Mouse (Mus musculus) lung, adult 18-20 months (tissue): Measurements from ENCODE around the gene Fuz.
A peak's percentile ranks its signal among the peaks of the same experiment; 100 is the strongest.
"Not testable (repeated sequence)": the region's sequence is repeated elsewhere in the genome, so short reads cannot be mapped to it uniquely, and the experiment has no call there.

Source experiments
- DNase-seq, 2 experiments: peaks; one replicate each; pipeline ENCODE4 v3.0.0; 2022; ENCODE audit warnings: mixed read lengths in 2 of 2

The Fuz gene

DNA sequence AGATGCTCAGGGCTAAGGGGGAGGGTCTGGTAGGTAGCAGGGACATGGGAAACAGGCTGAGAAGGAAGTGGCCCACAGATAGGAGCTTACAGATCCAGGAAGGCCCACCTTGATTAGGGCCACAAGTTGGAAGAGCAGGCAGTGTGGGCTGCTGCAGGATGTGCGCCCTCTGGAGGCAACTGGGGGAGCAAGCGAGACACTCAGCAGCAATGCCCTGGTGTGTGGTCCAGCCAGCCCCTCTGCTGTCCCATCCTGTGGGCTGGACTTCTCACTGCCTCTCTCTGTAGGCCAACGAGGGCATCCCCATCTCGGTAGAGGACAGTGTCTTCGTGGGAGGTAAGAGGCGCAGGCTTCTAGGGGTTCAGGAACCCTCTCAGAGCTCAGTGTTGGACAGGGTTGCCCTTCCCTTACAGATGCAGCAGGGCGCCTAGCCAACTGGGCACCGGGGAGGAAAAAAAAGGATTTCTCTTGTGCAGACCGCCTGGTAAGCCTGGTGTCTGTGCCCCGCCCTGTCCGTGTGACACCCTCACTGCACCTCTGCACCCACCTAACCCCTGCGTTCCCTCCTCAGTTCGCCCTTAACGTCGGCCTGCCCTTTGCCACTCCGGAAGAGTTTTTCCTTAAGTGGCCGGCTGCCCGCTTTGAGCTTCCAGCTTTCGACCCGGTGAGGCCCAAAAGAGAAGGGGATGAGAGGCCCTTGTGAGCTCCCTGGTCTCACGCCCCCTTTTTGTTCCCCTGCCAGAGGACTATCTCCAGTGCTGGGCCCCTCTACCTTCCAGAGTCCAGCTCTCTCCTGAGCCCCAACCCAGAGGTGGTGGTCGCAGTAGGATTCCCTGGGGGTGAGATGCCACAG lies 35.1 kb upstream of the Fuz start:
- peak; percentile 43 to 57 for DNase-seq

DNA sequence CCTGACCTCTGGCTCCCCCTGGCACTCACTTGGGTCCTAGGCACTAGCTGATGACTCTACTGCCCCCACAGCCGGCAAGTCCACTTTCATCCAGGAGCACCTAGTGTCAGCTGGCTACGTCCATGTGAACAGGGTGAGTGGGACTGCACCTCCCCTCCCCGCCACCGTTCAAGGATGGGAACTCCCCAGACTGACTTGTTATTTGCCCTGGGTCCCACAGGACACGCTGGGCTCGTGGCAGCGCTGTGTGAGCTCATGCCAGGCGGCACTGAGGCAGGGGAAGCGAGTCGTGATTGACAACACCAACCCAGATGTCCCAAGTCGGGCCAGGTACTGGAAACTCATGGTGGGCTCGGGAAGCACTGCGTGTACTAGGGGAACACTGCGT lies 34.5 kb upstream of the Fuz start:
- no peak for DNase-seq

DNA sequence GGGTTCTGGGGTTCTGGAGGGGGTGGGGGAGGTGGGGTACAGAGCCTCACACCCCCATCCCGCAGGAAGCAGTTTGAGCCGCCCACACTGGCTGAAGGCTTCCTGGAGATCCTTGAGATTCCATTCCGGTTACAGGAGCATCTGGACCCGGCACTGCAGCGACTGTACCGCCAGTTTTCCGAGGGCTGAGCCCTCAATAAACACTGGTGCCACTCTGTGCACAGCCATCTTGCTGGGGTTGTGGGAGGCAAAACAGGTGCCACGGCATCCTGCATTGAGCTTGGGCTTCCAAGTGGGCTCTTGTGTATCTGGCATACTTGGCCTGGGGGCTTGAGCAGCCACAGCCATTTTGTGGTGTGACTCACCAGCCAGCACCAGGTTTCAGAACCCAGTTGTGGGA lies 33.4 kb upstream of the Fuz start:
- no peak for DNase-seq

- no peak for DNase-seq
Observed at GRCm38 (mm10) chr7:44863210-44863609, 32.7 kb upstream of the Fuz start.

DNA sequence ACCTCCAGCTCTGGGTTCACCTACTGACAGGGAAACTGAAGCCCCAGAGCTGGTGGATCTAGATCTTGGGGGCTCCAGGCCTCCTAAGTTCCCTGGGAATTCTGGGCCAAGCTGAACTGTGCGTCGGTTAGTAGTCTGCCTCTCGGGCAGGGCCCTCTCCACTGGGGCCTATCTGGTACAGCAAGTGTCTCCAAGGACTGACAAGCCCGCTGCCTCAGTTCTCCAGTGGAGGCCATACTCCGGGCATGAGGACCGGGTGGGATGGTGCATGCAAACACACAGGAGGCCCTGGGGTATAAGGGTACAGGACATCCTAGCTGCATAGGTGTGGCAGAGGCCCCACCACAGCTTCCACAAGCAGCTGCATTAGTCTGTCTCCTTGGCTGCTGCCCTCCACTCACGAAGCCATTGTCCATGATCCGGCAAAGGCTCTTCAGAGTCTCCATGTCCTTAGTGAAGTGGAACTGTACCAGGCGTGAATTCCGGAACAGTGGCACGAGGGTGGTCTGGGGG lies 31.8 kb upstream of the Fuz start:
- DNase-seq, result no peak

- peak; percentile 35 to 56 for DNase-seq
Observed at GRCm38 (mm10) chr7:44864595-44865542, 31.0 kb upstream of the Fuz start.

DNA sequence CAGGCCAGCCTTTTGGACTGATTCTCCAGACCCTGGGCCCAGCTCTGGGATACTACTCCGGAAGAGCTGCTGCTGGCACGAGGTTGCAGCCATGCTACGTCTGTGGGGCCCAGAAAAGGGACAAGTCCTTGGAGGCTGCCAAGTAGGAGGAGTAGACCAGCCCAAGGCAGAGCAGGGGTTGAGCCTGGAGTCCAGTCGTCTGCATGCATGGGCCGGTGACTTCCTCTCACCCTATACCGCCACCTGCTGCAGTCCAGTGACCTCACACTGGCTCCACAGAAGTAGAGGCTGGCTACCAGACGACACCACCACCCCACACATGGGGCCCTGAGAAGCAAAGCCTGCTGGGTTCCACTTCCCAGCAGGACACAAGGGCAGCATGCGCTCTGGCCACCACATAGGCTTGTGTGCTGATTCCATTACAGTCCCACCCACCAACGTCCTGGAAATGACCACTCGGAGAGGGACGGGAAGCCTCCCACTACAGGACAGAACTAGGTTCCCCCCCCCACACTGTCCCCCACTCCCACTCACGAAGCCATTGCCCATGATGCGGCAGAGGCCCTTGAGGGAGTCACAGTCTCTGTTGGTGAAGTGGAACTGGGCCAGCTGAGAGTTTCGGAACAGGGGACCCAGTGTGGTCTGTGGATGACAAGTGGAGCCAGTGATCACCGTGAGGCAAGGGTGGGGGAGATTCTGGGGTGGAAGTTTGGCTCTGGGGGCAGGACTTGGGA lies 29.4 kb upstream of the Fuz start:
- DNase-seq, result peak; percentile 65 to 79

DNA sequence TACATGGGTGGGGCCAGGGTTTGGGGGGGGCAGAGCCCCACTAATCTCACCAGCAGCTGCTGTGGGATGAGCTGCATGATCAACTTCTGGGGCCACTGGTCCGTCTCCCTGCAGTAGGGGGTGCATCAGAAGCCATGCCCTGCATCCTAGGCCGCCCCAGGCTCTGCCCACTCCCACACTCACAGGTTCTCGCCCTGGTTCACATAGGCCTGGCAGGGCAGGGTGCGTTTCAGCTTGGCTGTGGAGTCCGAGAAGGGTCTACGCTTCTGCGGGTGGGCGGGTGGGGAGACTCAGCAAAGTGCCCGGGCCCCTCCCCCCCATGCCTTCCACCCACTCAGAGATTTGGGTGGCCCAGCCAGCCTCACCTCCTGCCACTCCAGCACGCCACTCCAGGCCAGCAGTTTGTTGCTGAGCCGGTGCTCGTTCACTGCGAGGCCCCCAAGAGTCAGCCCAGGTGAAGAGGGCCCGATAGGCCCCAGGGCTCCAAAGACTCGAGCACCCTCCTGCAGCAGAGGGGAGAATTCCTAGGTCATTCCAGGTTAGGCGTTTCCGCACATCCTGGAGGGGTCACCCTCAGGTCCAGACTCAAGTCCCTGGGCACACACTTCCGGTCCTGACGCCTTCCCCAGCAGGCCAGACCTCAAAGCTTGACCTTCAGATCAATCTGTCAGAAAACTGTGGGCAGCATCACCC lies 28.7 kb upstream of the Fuz start:
- DNase-seq, result peak in 1 of 2 experiments; percentile 43

DNA sequence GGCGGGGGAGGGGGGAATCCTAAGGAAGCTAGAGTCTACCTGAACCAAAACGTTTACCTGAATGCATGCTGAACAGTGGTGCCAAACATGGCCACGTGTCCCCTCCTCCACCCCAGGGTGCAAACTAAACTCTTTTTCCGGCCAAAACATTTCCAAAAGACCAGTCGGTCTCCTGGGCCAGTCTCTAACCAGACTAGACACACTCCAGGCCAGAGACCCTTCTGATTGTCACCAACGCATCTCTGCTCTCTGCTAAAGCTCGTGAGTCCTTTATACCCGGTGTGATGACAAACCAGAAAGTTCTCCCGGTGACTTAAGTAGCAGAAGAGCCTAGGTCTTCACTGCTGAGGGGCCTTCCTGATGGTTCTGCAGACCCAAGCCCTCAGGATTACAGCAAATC lies 28.1 kb upstream of the Fuz start:
- DNase-seq, result no peak

DNA sequence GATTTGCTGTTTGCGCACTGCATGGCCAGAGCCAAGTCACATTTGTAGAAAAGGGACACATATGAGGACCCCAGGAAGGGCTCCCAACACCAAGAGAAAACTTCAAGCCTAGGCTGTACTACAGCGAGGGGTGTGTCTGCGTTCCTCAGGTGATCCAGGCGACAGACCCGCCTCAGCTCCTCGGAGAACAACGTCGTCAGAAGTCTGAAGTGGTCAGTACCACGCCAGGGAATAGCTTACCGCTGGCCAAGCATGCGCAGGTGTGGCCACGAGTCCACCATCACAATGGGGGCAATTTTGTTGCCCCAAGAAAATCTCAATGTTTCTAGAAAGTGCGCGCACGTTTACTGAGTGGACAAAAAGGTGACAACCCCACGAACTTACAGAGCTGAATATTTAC lies 27.4 kb upstream of the Fuz start:
- peak; percentile 81 to 87 for DNase-seq

DNA sequence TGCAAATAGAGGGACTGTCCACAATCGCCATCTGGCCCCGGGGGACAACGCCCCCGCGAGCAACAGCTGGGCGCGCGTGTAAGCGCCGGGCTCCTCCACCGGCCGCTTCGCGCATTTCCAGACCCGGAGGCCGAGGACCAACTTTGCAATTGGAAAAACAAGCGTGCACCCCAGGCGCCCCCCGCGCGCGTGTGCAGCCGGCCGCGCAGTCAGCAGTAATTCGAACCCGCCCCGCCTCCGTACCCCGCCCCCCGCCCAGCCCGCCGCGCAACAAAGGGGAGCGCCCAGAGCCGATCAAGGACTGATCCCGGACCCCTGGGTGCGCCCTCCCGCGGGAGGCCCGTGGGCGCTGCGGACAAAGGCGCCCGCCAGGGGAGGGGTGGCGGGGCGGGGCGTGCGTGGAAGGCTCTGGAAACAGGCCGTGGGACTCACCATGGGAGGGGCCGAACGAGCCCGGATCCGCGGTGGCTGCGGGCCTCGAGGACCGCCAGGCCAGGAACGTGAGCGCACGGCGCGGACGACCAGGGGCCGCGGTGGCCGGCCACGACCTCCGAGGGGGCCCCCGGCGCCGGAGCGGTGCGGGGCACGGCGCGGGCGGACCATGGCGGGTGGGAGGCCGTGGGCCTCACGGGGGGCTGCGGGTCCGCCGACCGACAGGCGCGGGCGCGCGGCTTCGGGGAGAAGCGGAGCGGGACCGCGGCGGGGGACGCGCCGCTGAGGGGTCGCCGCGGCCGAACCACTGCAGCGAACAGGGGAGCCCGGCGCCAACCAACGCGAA lies 26.8 kb upstream of the Fuz start:
- DNase-seq, result peak; percentile 78 to 84

DNA sequence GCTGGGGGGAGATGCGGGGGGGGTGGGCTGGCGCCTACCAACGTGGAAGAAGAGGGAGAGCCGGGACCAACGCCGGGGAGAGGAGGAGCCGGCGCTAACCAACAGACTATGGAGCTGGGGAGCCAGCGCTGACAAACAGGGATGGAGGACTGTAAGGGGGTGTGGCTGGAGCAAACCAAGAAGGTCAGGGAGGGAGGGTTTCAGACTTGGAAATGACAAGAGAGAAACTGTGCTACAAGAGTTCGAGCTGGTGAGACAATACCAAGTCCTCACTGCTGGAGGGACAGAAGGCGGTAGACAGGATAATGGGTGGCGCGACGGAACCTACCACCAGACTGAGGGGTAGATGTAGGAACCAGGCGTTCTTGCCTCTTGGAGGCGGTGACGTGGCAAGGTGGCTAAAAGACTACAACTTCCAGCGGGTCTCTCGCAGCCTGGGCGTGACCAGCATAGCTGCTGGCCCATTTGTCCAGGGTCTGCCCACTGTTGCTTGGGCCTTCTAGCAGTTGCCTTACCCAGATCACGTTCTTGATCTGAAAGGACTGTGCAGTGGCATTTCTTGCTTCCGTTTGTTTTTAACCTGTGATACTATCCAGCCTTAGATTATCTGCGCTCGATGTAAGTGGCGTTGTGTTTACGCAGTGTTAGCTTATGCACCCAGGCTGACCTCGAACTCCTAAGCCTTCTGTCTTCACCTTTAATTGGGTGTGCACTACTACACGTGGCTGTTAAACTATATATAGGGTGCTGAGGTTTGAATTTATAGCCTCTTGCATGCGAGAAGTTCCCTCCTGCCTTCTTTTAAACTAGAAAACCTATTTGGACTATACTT lies 26.0 kb upstream of the Fuz start, which contains the start of gene Ptov1:
Gene Ptov1 (minus strand): TSS at position 92 of the 832 bp plus-strand sequence.
- peak; percentile 95 to 96 for DNase-seq

GRCm38 (mm10) chr7:44870614-44871013 lies 25.3 kb upstream of the Fuz start:
- DNase-seq, result no peak

GRCm38 (mm10) chr7:44871181-44871580 lies 24.7 kb upstream of the Fuz start:
- no peak for DNase-seq

GRCm38 (mm10) chr7:44871774-44872173 lies 24.1 kb upstream of the Fuz start:
- DNase-seq, result not testable (repeated sequence)

- no peak for DNase-seq
Observed at GRCm38 (mm10) chr7:44877833-44878232, 18.0 kb upstream of the Fuz start.

DNA sequence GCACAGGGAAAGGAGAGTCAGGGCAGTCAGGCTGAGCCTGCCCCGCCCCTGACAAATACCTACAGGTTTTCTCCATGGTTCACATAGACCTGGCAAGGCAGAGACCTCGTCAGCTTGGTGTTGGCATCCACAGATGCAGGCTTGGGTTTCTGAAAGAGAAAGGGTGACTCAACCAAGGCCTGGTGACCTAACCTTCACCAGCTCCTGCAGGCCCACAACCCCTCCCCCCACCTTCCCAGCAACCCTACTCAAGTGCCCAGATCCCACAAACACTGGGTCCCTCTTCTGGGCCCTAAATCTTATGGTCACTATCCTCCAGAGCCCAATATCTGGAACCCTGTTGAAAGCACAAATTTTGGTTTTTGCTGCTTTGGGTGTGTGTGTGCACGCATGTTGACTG lies 12.8 kb upstream of the Fuz start:
- DNase-seq, result no peak

DNA sequence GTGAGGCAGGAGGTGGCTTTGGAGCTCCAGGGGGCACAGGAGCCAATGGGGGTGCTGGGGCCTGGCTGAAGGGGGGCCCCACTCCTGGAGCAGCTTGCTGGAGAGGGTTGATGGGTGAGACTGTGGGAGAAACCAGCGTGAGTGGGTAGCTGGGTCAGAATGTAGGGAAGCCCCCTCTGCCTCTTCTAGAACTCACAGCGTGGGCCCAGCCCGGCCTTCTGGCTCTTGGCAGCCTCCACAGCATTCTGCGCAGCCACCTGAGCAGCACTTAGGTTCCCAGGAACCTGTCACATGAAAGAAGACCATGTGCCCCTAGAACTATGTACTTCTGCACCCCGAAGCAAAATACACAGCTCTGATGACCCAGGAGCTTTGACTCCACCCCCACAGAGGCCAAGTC lies 11.2 kb upstream of the Fuz start:
- no peak for DNase-seq

DNA sequence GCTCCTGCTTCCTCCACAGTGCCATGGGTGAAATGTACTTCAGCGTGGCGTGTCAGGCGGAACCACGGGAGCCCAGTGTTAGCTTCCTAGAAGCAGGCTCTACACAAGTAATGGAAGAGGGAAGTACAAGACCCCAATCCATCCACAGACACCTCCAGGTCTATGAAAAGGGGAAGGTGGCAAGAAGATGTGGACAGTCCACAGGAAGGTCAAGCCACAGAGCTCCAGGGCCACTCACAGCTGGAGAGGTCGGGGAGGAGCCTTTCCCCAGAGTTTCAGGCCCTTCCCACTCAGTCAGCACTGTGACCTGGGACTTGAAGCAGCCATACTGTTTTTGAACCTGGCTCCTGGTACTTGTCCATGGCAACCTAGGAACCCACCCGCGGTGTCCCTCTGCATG lies 8.9 kb upstream of the Fuz start:
- no peak for DNase-seq
